Mouse (Mus musculus): ENCODE measurements around the gene Hk1.
A peak's percentile ranks its signal among the peaks of the same experiment; 100 is the strongest.
"Not testable (repeated sequence)": the region's sequence is repeated elsewhere in the genome, so short reads cannot be mapped to it uniquely, and the experiment has no call there.

The Hk1 gene

GRCm38 (mm10) chr10:62340095-62340731 is 39.5 kb downstream of the Hk1 start:
- DNase-seq = peak; percentile 98

GRCm38 (mm10) chr10:62339211-62340094 is 40.3 kb downstream of the Hk1 start:
- peak; percentile 36 for DNase-seq

- DNase-seq = no peak
Measured at GRCm38 (mm10) chr10:62338626-62339025, 41.1 kb downstream of the Hk1 start.

GRCm38 (mm10) chr10:62338176-62338575 is 41.5 kb downstream of the Hk1 start:
- no peak for DNase-seq

GRCm38 (mm10) chr10:62336601-62337578 is 42.8 kb downstream of the Hk1 start:
- DNase-seq = peak; percentile 78

DNA sequence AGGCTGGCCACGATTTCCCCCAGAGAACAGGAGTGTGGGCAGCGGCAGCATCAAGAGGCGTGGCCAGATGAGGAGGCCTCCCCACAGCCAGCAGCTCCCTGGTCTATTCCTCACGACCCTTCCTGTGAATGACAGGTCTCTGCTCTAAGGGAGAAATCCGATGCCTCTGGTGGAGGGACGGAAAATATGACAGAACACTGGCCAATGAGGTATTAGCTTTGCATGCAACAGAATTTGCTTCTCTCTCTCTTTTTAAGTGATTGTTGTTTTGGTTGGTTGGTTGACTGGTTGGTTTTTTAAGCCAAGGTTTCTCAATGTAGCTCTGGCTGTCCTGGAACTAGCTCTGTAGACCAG is 44.3 kb downstream of the Hk1 start:
- no peak for DNase-seq

DNA sequence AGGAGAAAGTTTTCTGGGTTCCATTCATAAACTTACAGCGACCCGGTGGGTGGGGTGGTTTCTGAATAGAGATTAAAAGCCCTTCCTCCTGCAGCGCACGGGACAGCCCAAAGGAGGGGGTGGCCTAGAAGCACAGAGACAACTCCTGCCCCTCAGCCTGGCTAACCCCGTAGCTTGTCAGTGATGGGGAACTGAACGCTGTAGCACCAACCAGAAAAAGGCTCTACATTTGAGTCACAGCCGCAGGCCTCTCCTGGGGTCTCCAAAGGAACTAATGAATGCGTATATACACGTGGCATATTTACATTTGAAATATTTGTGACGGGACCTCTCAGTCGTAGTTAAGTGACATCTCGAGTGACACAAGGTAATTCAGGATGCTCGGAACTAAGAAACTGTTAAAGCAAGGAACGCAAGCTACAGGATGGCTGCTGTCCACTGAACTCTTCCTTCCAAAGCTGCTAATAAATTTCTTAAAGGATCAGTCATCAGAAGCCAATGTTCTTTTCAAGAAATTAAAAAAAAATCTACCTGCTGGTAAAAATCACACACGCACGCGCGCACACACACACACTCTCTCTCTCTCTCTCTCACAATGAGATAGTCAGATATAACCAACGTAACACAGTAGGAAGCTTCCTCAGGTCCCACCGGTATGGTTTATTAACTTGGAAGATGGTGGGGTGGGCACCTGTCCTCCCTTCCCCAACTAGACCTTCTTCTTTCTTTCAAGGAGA is 44.9 kb downstream of the Hk1 start:
- no peak for DNase-seq

DNA sequence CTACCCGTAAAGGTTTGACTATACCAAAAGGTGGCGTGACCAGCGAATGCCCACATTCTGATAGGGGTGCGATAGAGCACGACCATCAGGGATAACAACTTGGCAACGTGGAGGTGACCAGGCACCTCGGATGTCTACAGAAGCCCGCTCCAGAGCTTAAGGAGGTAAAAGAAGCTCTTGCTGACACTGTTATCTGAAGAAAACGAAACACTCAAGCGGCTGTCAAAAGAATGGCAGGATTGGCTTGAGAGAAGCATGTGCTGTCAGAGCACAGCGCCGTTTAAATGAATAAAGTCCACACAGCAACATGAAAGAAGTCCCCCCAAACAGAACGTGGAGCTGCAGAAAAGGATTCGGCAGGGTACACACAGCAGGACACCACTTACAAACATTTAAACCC is 46.4 kb downstream of the Hk1 start:
- no peak for DNase-seq

- DNase-seq = peak; percentile 57
Measured at GRCm38 (mm10) chr10:62332514-62332913, 47.2 kb downstream of the Hk1 start.

DNA sequence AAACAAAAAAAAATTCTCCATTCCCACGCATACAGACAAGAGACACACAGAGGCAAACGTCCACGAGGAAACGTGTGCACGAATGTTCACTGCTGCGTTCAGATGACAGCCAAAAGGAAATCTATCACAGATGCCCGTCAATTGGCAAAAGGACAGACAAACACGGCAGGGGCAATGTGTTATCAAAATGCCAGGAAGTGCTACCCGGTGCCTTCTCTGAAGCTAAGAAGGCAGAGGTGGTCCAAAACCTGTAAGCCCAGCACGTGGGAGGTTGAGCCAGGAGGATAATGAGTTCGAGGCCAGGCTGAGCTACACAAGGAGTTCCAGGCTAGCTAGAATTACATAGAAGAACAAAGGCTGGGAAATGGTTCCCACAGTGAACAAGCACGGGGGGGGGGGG is 47.9 kb downstream of the Hk1 start:
- no peak for DNase-seq

DNA sequence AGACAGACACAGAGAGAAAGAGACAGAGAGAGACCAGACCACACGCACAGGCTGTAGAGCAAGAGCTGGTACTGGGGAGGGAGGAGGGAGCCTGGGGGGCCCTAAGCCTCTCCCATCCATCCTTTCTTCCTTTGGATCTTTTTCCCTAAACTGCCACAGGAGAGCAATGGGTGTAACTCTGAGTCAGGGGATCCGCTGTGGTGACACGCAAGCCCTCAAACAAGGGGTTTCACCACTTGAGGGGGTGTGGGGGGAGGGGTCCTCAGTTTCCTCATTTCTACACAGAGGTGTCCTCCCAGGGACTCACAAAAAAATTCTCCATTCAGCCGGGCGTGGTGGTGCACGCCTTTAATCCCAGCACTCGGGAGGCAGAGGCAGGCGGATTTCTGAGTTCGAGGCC is 48.4 kb downstream of the Hk1 start:
- no peak for DNase-seq

- DNase-seq = no peak
Measured at GRCm38 (mm10) chr10:62329846-62330245, 49.9 kb downstream of the Hk1 start.

- DNase-seq = no peak
Measured at GRCm38 (mm10) chr10:62328886-62329412, 50.8 kb downstream of the Hk1 start.

- DNase-seq = peak; percentile 27
Measured at GRCm38 (mm10) chr10:62327572-62328317, 52.0 kb downstream of the Hk1 start.

DNA sequence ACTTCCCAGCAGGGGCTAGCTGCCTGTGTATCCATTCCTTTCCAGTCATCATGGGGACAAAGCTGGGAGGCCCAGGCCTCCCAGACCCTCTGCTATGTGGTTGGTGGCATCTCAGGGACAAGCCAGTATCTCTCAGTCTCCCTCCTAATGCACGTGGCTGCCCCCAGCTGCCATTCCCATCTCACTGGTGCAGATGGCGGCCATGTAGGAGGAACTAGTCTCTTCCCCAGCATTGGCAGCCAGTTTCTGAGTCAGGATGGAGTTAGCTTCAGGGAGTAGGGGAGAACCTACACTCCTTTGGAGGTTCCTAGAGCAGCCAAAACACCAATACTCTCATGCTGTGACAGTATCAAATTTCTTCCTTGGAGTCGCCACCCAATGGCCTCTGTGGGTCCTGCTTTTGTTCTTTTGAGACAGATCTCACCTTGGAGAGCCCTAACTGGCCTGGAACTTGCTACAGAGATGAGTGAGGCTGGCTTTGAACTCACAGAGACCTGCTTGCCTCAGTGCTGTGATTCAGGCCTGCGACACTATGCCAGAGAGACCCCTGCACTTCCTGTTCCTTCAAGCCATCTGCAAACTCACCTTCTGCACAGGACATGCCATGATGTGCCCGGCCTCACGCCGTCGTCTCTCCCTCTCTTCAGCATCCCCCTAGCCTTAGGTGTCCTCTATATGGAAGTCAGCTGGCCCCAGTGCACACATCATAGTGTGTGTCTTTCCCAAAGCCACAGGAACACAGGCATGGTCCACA is 52.7 kb downstream of the Hk1 start:
- no peak for DNase-seq

DNA sequence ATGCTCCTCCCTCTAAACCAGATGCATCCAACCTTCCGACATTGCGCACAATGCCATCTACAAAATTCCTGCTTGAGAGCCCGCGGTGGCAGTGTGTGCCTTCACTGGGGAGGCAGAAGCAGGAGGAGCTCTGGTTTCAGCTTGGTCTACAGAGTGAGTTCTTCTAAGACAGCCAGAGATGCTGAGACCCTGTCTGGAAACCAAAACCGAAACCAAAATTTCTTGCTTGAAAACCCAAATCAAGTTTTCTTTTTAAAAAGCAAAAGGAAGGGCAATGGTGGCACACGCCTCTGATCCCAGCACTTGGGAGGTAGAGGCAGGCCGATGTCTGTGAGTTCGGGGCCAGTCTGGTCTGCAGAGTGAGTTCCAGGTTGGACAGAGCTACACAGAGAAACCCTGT is 53.7 kb downstream of the Hk1 start:
- DNase-seq = no peak

GRCm38 (mm10) chr10:62322821-62323220 is 56.9 kb downstream of the Hk1 start:
- not testable (repeated sequence) for DNase-seq

DNA sequence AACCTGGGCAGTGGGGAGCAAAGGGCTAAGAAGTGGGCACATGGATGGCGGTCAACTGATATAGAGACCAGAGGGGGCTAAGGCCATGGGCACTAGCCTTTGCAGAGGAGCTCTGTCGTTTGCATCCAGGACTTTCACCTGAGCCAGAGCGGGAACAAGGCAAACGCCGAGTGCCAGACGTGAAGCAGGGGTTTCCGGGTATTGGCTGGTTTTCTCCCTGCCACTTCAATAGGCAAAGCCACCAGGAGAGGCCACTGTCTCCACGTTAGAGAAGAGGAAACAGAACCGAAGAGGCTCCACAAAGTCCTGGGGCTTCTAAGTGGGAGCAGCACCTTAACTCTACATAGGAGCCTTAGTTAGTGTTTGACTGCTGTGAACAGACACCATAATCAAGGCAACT is 58.3 kb downstream of the Hk1 start:
- no peak for DNase-seq

- DNase-seq = no peak
Measured at GRCm38 (mm10) chr10:62320402-62320978, 59.2 kb downstream of the Hk1 start.

DNA sequence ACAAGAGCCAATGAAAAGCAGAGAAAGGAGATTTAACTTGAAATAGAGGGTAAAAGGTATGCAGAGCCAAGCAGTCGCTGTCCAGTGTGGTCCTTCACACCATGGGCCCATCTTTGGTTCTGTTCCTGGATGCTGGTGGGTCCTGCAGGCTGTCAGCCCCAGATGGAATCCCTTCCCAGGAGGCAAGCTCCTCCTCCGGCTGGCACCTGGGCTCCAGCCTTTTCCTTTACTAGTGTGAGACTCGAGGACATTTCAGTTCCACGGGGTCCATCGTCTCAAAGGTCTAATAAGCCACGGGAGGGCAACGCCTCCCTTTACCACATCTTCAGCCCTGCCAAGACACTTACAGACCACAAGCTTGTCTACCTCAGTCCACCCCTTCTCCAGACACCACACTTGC is 60.6 kb downstream of the Hk1 start:
- no peak for DNase-seq

Data from lung, postnatal 14 days (tissue).